Comparison of ENCODE assay signal across 8 mouse cellular contexts in genomic region chr9:109097831-109098230, GRCm38 (mm10). TPM values are rescaled to one million over a fixed set of nuclear protein-coding genes. Genes with fewer than 3 reads are reported as not detected.
A peak's percentile ranks its signal among the peaks of the same experiment; 100 is the strongest.
DNase-seq lines count a peak whose midpoint lies in the region; ATAC-seq and TF ChIP-seq lines count a peak whose summit lies in the region.

No protein-coding gene starts in this region.

- no peak for ATAC-seq in heart, embryonic 13.5 days (ENCODE audit: extremely low read depth, insufficient number of reproducible peaks, low FRiP score, low TSS enrichment)
- ATAC-seq in liver, embryonic 13.5 days (ENCODE audit: low read depth) = no peak
- no peak for ATAC-seq in stomach, embryonic 15.5 days (ENCODE audit: insufficient read depth, low FRiP score, low read depth)

- intact Hi-C loops in gastrocnemius, adult 2 months (cut with DNase I) = no loop called here
- intact Hi-C loops in gastrocnemius, postnatal 36 days (cut with DNase I) = no loop called here

- peaks cover 26% of the 10 kb centered on the region for H3K36me3 ChIP-seq in heart, embryonic 13.5 days
- H3K36me3 ChIP-seq in liver, embryonic 13.5 days = peaks cover 3% of the 10 kb centered on the region; the same call in 1 of the 2 replicates
- H3K36me3 ChIP-seq in stomach, embryonic 15.5 days = 0 out of 2 replicates have a peak, but pooled peaks cover 3% of the 10 kb centered on the region
- no peaks in the 10 kb centered on the region for H3K36me3 ChIP-seq in thymus, adult 2 months (ENCODE audit: control insufficient read depth, insufficient read depth, low read length)

- H3K27me3 ChIP-seq in heart, embryonic 13.5 days (replicated peaks) = no peaks in the 10 kb centered on the region
- peaks cover 47% of the 10 kb centered on the region for H3K27me3 ChIP-seq in liver, embryonic 13.5 days
- H3K27me3 ChIP-seq in stomach, embryonic 15.5 days (replicated peaks) = no peaks in the 10 kb centered on the region
- H3K27me3 ChIP-seq in thymus, adult 2 months (ENCODE audit: control insufficient read depth, insufficient read depth, low read length) = no peaks in the 10 kb centered on the region

- no peaks in the 10 kb centered on the region for H3K9me3 ChIP-seq in heart, embryonic 13.5 days
- H3K9me3 ChIP-seq in liver, embryonic 13.5 days (replicated peaks) = no peaks in the 10 kb centered on the region
- H3K9me3 ChIP-seq in stomach, embryonic 15.5 days = no peaks in the 10 kb centered on the region

- no peak overlapping the region for H3K4me3 ChIP-seq in gastrocnemius, adult 2 months
- 0 out of 2 replicates have a peak overlapping the region, but pooled peaks have one; percentile 2 for H3K4me3 ChIP-seq in cortical plate, adult 2 months (ENCODE audit: insufficient read depth, low read length)
- peak overlapping the region; percentile 63 for H3K4me3 ChIP-seq in heart, embryonic 13.5 days
- H3K4me3 ChIP-seq in liver, embryonic 13.5 days (replicated peaks) = no peak overlapping the region
- 0 out of 2 replicates have a peak overlapping the region, but pooled peaks have one; percentile 12 for H3K4me3 ChIP-seq in stomach, embryonic 15.5 days (replicated peaks)
- H3K4me3 ChIP-seq in thymus, adult 2 months (ENCODE audit: control insufficient read depth, insufficient read depth, low read length) = no peak overlapping the region

- DNase-seq in gastrocnemius, adult 2 months = no peak
- DNase-seq in gastrocnemius, postnatal 36 days = no peak
- DNase-seq in kidney, postnatal 4 days = peak; percentile 52 to 66
- no peak for DNase-seq in liver, embryonic 13.5 days
- no peak for DNase-seq in thymus, adult 2 months

- peaks cover 2% of the 10 kb centered on the region for H3K4me1 ChIP-seq in cortical plate, adult 2 months (ENCODE audit: control insufficient read depth, insufficient read depth, low read length)
- peaks cover 78% of the 10 kb centered on the region for H3K4me1 ChIP-seq in heart, embryonic 13.5 days
- H3K4me1 ChIP-seq in liver, embryonic 13.5 days (replicated peaks) = peaks cover 37% of the 10 kb centered on the region
- peaks cover 60% of the 10 kb centered on the region for H3K4me1 ChIP-seq in stomach, embryonic 15.5 days
- H3K4me1 ChIP-seq in thymus, adult 2 months (replicated peaks; ENCODE audit: control insufficient read depth, insufficient read depth, low read length) = peaks cover 19% of the 10 kb centered on the region

- H3K27ac ChIP-seq in gastrocnemius, adult 2 months = peak overlapping the region; percentile 80
- peak overlapping the region; percentile 69 for H3K27ac ChIP-seq in cortical plate, adult 2 months (ENCODE audit: insufficient read depth, low read length)
- H3K27ac ChIP-seq in heart, embryonic 13.5 days (replicated peaks) = peak overlapping the region; percentile 95
- H3K27ac ChIP-seq in liver, embryonic 13.5 days = peak overlapping the region; percentile 86; the same call in 1 of the 2 replicates
- H3K27ac ChIP-seq in stomach, embryonic 15.5 days = peak overlapping the region; percentile 99
- H3K27ac ChIP-seq in thymus, adult 2 months (ENCODE audit: control insufficient read depth, insufficient read depth, low read length) = no peak overlapping the region

- WGBS in heart, embryonic 13.5 days = 44% methylated on average over 5 of the region's 5 CpGs
- 62% methylated on average over 5 of the region's 5 CpGs for WGBS in liver, embryonic 13.5 days (ENCODE audit: insufficient replicate concordance)
- WGBS in stomach, embryonic 15.5 days = 58% methylated on average over 5 of the region's 5 CpGs
- 92% methylated on average over 5 of the region's 5 CpGs for WGBS in thymus, adult 2 months

- H3K4me2 ChIP-seq in heart, embryonic 13.5 days = peak overlapping the region; percentile 85
- peak overlapping the region; percentile 69 for H3K4me2 ChIP-seq in liver, embryonic 13.5 days
- H3K4me2 ChIP-seq in stomach, embryonic 15.5 days = peak overlapping the region; percentile 85

- no peak for TF ChIP-seq POLR2A in cortical plate, adult 2 months (IDR thresholded peaks at IDR 0.05; ENCODE audit: extremely low read depth, insufficient read depth, low read length)
- no peak for TF ChIP-seq POLR2A in thymus, adult 2 months (IDR thresholded peaks at IDR 0.05; ENCODE audit: control insufficient read depth, extremely low read depth, insufficient read depth, low read length, poor library complexity)

- no peak for TF ChIP-seq CTCF in gastrocnemius, adult 2 months (IDR thresholded peaks at IDR 0.05)
- no peak for TF ChIP-seq CTCF in cortical plate, adult 2 months (IDR thresholded peaks at IDR 0.05; ENCODE audit: extremely low read depth, insufficient read depth, low read length)
- no peak for TF ChIP-seq CTCF in thymus, adult 2 months (IDR thresholded peaks at IDR 0.05; ENCODE audit: borderline replicate concordance, control insufficient read depth, extremely low read depth, insufficient read depth, low read length, poor library complexity)

- peak overlapping the region; percentile 89 for H3K9ac ChIP-seq in heart, embryonic 13.5 days
- no peak overlapping the region for H3K9ac ChIP-seq in liver, embryonic 13.5 days
- no peak overlapping the region for H3K9ac ChIP-seq in stomach, embryonic 15.5 days

RNA-seq across cellular contexts. Expression of gene Plxnb1, which starts 2.6 kb away (rescaled TPM):
- total RNA-seq in gastrocnemius, adult 2 months (2021) = 1 to 10 TPM in 1 of 2 experiments, under 1 TPM in 1; 0.54 to 1.1 TPM
- under 1 TPM; 0.64 to 0.99 TPM for total RNA-seq in gastrocnemius, postnatal 36 days (2021)
- polyA plus RNA-seq in cortical plate, adult 2 months (2012; rRNA removed) = 30.1 and 30.2 TPM in 2 replicates
- 7.1 and 8.2 TPM in 2 replicates for polyA plus RNA-seq in heart, embryonic 13.5 days (2015; fragmentation: Nextera tagmentation; extraction: Ambion mirVana)
- polyA plus RNA-seq in liver, embryonic 13.5 days (2015; fragmentation: Nextera tagmentation; extraction: Ambion mirVana) = 2.3 and 3.2 TPM in 2 replicates
- polyA plus RNA-seq in stomach, embryonic 15.5 days (2015; fragmentation: Nextera tagmentation; extraction: Ambion mirVana) = 12.8 and 13.3 TPM in 2 replicates
- polyA plus RNA-seq in thymus, adult 2 months (2012; rRNA removed) = 22.4 and 25.6 TPM in 2 replicates

RNA-seq across cellular contexts. Expression of gene Tma7, which starts 15.4 kb away (rescaled TPM):
- 100 to 1,000 TPM; 316 to 321 TPM for total RNA-seq in gastrocnemius, adult 2 months (2021)
- total RNA-seq in gastrocnemius, postnatal 36 days (2021) = 100 to 1,000 TPM; 245 to 268 TPM
- 206 and 214 TPM in 2 replicates for polyA plus RNA-seq in cortical plate, adult 2 months (2012; rRNA removed)
- 568 and 620 TPM in 2 replicates for polyA plus RNA-seq in heart, embryonic 13.5 days (2015; fragmentation: Nextera tagmentation; extraction: Ambion mirVana)
- polyA plus RNA-seq in liver, embryonic 13.5 days (2015; fragmentation: Nextera tagmentation; extraction: Ambion mirVana) = 480 and 506 TPM in 2 replicates
- 586 and 587 TPM in 2 replicates for polyA plus RNA-seq in stomach, embryonic 15.5 days (2015; fragmentation: Nextera tagmentation; extraction: Ambion mirVana)
- 31.4 and 52.2 TPM in 2 replicates for polyA plus RNA-seq in thymus, adult 2 months (2012; rRNA removed)

RNA-seq across cellular contexts. Expression of gene Ccdc51, which starts 15.5 kb away (rescaled TPM):
- 1 to 10 TPM; 6.5 to 7.9 TPM for total RNA-seq in gastrocnemius, adult 2 months (2021)
- 1 to 10 TPM; 5.9 to 6.6 TPM for total RNA-seq in gastrocnemius, postnatal 36 days (2021)
- polyA plus RNA-seq in cortical plate, adult 2 months (2012; rRNA removed) = 6.2 and 6.3 TPM in 2 replicates
- polyA plus RNA-seq in heart, embryonic 13.5 days (2015; fragmentation: Nextera tagmentation; extraction: Ambion mirVana) = 12.4 and 16.7 TPM in 2 replicates
- polyA plus RNA-seq in liver, embryonic 13.5 days (2015; fragmentation: Nextera tagmentation; extraction: Ambion mirVana) = 14.6 and 14.7 TPM in 2 replicates
- 14.7 and 16.3 TPM in 2 replicates for polyA plus RNA-seq in stomach, embryonic 15.5 days (2015; fragmentation: Nextera tagmentation; extraction: Ambion mirVana)
- polyA plus RNA-seq in thymus, adult 2 months (2012; rRNA removed) = 11.7 and 11.9 TPM in 2 replicates

RNA-seq across cellular contexts. Expression of gene Atrip, which starts 23.9 kb away (rescaled TPM):
- 1 to 10 TPM; 8.0 to 8.5 TPM for total RNA-seq in gastrocnemius, adult 2 months (2021)
- 1 to 10 TPM; 7.8 to 8.3 TPM for total RNA-seq in gastrocnemius, postnatal 36 days (2021)
- polyA plus RNA-seq in cortical plate, adult 2 months (2012; rRNA removed) = 36.4 and 37.1 TPM in 2 replicates
- polyA plus RNA-seq in heart, embryonic 13.5 days (2015; fragmentation: Nextera tagmentation; extraction: Ambion mirVana) = 16.6 and 18.0 TPM in 2 replicates
- polyA plus RNA-seq in liver, embryonic 13.5 days (2015; fragmentation: Nextera tagmentation; extraction: Ambion mirVana) = 12.6 and 12.7 TPM in 2 replicates
- 24.7 and 26.1 TPM in 2 replicates for polyA plus RNA-seq in stomach, embryonic 15.5 days (2015; fragmentation: Nextera tagmentation; extraction: Ambion mirVana)
- 37.9 and 39.9 TPM in 2 replicates for polyA plus RNA-seq in thymus, adult 2 months (2012; rRNA removed)

RNA-seq across cellular contexts. Expression of gene Trex1, which starts 38.3 kb away (rescaled TPM):
- 10 to 100 TPM; 13.2 TPM for total RNA-seq in gastrocnemius, adult 2 months (2021)
- total RNA-seq in gastrocnemius, postnatal 36 days (2021) = 10 to 100 TPM; 11.6 to 11.8 TPM
- polyA plus RNA-seq in cortical plate, adult 2 months (2012; rRNA removed) = 32.4 and 34.2 TPM in 2 replicates
- polyA plus RNA-seq in heart, embryonic 13.5 days (2015; fragmentation: Nextera tagmentation; extraction: Ambion mirVana) = 7.7 and 10.9 TPM in 2 replicates
- 7.4 and 8.9 TPM in 2 replicates for polyA plus RNA-seq in liver, embryonic 13.5 days (2015; fragmentation: Nextera tagmentation; extraction: Ambion mirVana)
- 12.7 and 14.4 TPM in 2 replicates for polyA plus RNA-seq in stomach, embryonic 15.5 days (2015; fragmentation: Nextera tagmentation; extraction: Ambion mirVana)
- 210 and 228 TPM in 2 replicates for polyA plus RNA-seq in thymus, adult 2 months (2012; rRNA removed)

Comparison
In these comparisons a context has a peak if more than half of its experiments do, and no peak if none do; other contexts are left out.
1. DNase-seq: peak in kidney, postnatal 4 days (2 of 2); none in gastrocnemius, adult 2 months (single experiment), gastrocnemius, postnatal 36 days (0 of 2), liver, embryonic 13.5 days (single experiment) and thymus, adult 2 months (single experiment).
2. H3K4me3 ChIP-seq: peak in cortical plate, adult 2 months (single experiment), heart, embryonic 13.5 days (single experiment) and stomach, embryonic 15.5 days (single experiment); none in gastrocnemius, adult 2 months (single experiment), liver, embryonic 13.5 days (single experiment) and thymus, adult 2 months (single experiment).
3. Peak in every context shown above with its lines, with median percentiles within 50 percentile points of each other: H3K4me2 ChIP-seq.